ENCODE assay signal across 19 mouse cellular contexts in the genomic region with DNA sequence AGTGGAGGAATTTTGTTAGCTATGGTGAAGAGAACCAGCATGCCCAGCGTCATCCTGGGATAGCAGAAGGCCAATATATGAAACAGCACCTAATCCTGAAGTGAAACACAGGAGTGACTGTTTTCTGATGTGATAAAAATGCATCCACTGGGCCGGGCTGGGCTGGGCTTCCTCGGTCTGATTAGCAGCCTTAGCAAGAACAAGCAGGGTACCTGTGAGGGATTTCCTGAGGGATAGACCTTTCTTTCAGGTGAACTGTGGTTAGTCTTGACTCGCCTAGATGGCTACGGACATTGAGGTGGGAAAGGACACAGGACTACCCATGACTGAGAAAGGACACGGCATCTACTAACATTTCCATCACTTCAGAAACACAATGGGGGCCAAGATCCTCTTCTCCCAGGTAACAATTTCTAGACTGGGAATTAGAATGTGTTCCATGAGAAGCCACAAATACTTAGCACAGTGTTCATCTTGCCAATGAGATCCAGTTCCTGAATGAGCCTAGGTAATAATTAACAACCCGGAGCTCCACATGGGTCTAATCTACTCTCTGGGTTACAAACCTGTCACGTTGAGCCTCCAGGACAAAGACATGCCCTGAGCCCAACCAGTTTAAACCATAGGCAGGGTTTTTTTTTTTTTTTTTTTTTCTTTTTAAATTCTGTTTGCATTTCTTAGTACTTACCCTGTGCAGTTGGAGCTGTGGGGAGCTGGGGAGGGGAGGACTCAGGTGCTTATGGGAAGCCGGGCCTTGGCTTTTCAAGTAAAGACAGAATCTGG. TPM values are rescaled to one million over a fixed set of nuclear protein-coding genes. Genes with fewer than 3 reads are reported as not detected.
DNase-seq lines count a peak whose midpoint lies in the region; ATAC-seq and TF ChIP-seq lines count a peak whose summit lies in the region.
"Had no signal": no experiment of that assay in that cellular context is flagged by ENCODE, and none has a peak within 500 bp of the region (broad histone marks: within the 10 kb centered on the region; RNA-seq: fewer than 3 reads in every experiment).

No protein-coding gene starts in this region.

- no peaks in the 10 kb centered on the region for H3K9me3 ChIP-seq in lung, embryonic 14.5 days (ENCODE audit: low read depth, low read length)
- H3K9me3 ChIP-seq in stomach, embryonic 14.5 days (ENCODE audit: control insufficient read depth, low read depth, low read length): no peaks in the 10 kb centered on the region

- H3K4me1 ChIP-seq in lung, embryonic 14.5 days (ENCODE audit: insufficient read depth): peaks cover 7% of the 10 kb centered on the region; the same call in 1 of the 2 replicates
- H3K4me1 ChIP-seq in lung, adult 2 months (ENCODE audit: control insufficient read depth, insufficient read depth, low read length): no peaks in the 10 kb centered on the region
- H3K4me1 ChIP-seq in stomach, embryonic 14.5 days (ENCODE audit: control insufficient read depth, insufficient read depth, low read length): peaks cover 20% of the 10 kb centered on the region; the same call in 1 of the 2 replicates

- no peak overlapping the region for H3K4me3 ChIP-seq in lung, embryonic 14.5 days (ENCODE audit: low read depth, low read length)
- no peak overlapping the region for H3K4me3 ChIP-seq in lung, adult 2 months (replicated peaks; ENCODE audit: extremely low read depth, low read depth, low read length)
- H3K4me3 ChIP-seq in stomach, embryonic 14.5 days (ENCODE audit: low read depth, low read length): no peak overlapping the region
- H3K4me3 ChIP-seq: layer of hippocampus, adult 2 months had no signal

- peak; percentile 87 for ATAC-seq in lung, embryonic 14.5 days (ENCODE audit: insufficient read depth)
- peak; percentile 92 for ATAC-seq in stomach, embryonic 14.5 days (ENCODE audit: insufficient number of reproducible peaks, insufficient read depth, low FRiP score, low read depth)
- ATAC-seq: CD4-positive, CD25-positive, alpha-beta regulatory T cell, adult 4 months had no signal

- H3K27ac ChIP-seq in lung, embryonic 14.5 days (ENCODE audit: low read depth): peak overlapping the region; percentile 86
- H3K27ac ChIP-seq in stomach, embryonic 14.5 days (ENCODE audit: low read length): peak overlapping the region; percentile 86
- H3K27ac ChIP-seq: layer of hippocampus, adult 2 months had no signal

- no peak for TF ChIP-seq CTCF in lung, embryonic 14.5 days (IDR thresholded peaks at IDR 0.05; ENCODE audit: low read depth)
- TF ChIP-seq CTCF in lung, adult 2 months (IDR thresholded peaks at IDR 0.05; ENCODE audit: insufficient read depth, low read length): no peak

- WGBS in lung, embryonic 14.5 days: 51% methylated on average over 9 of the region's 9 CpGs
- 74% methylated on average over 9 of the region's 9 CpGs for WGBS in lung, adult 2 months
- WGBS in stomach, embryonic 14.5 days: 59% methylated on average over 9 of the region's 9 CpGs

- DNase-seq in lung, embryonic 14.5 days: peak; percentile 73
- DNase-seq in lung, adult 2 months: no peak
- DNase-seq in kidney, adult 18-20 months: peak; percentile 61
- peak; percentile 84 for DNase-seq in kidney, postnatal 14 days
- DNase-seq in adrenal gland, adult 2 months: no peak
- no peak for DNase-seq in cerebellum, adult 9-11 months
- DNase-seq in gastrocnemius, adult 8-10 months (ENCODE audit: low spot score in 2 of 2): no peak
- DNase-seq: cerebellum, adult 2 months; embryo, embryonic 11 days had no signal

- no peak overlapping the region for H3K9ac ChIP-seq in lung, embryonic 14.5 days
- H3K9ac ChIP-seq in stomach, embryonic 14.5 days (replicated peaks; ENCODE audit: low read depth, low read length): no peak overlapping the region

- H3K4me2 ChIP-seq in lung, embryonic 14.5 days: no peak overlapping the region
- no peak overlapping the region for H3K4me2 ChIP-seq in stomach, embryonic 14.5 days (replicated peaks; ENCODE audit: low read depth, low read length)

- no peaks in the 10 kb centered on the region for H3K27me3 ChIP-seq in lung, embryonic 14.5 days (ENCODE audit: insufficient read depth, low read length)
- H3K27me3 ChIP-seq in stomach, embryonic 14.5 days (ENCODE audit: control insufficient read depth, insufficient read depth, low read length): no peaks in the 10 kb centered on the region

- TF ChIP-seq POLR2A in lung, adult 2 months (IDR thresholded peaks at IDR 0.05; ENCODE audit: borderline replicate concordance, extremely low read depth, low read depth, low read length): no peak

- H3K36me3 ChIP-seq in lung, embryonic 14.5 days (ENCODE audit: insufficient read depth): no peaks in the 10 kb centered on the region
- no peaks in the 10 kb centered on the region for H3K36me3 ChIP-seq in stomach, embryonic 14.5 days (ENCODE audit: control insufficient read depth, insufficient read depth, low read length)

RNA-seq across cellular contexts. Expression of gene Lamb1, which starts 8.7 kb away (rescaled TPM):
- polyA plus RNA-seq in lung, embryonic 14.5 days (2014; fragmentation: Nextera tagmentation; extraction: Ambion mirVana): 118 and 123 TPM in 2 replicates
- polyA plus RNA-seq in lung, adult 2 months (2012; rRNA removed): 48.4 and 53.4 TPM in 2 replicates
- polyA plus RNA-seq in stomach, embryonic 14.5 days (2014; fragmentation: Nextera tagmentation; extraction: Ambion mirVana): 98.2 TPM in 2 replicates
- 100 to 1,000 TPM; 129 to 147 TPM for total RNA-seq in adrenal gland, adult 2 months (2021)
- polyA plus RNA-seq in adrenal gland, adult 2 months (2012; rRNA removed): 33.2 and 35.8 TPM in 2 replicates
- 10 to 100 TPM in 1 of 4 experiments, 1 to 10 TPM in 3; 6.6 to 10.9 (median 9.1) TPM for total RNA-seq in gastrocnemius, adult 8-10 months (2022)
- polyA plus RNA-seq: CD4-positive, CD25-positive, alpha-beta regulatory T cell, adult 4 months had no signal

RNA-seq across cellular contexts. Expression of gene Gm6993, which starts 15.7 kb away (rescaled TPM):
- not detected in 2 replicates for polyA plus RNA-seq in lung, embryonic 14.5 days (2014; fragmentation: Nextera tagmentation; extraction: Ambion mirVana)
- polyA plus RNA-seq in lung, adult 2 months (2012; rRNA removed): not detected in 2 replicates
- polyA plus RNA-seq in stomach, embryonic 14.5 days (2014; fragmentation: Nextera tagmentation; extraction: Ambion mirVana): not detected in 2 replicates
- total RNA-seq in adrenal gland, adult 2 months (2021): not detected
- polyA plus RNA-seq in adrenal gland, adult 2 months (2012; rRNA removed): not detected in 2 replicates
- total RNA-seq in gastrocnemius, adult 8-10 months (2022): not detected
- total RNA-seq: heart, adult 8-10 months; layer of hippocampus, adult 2 months; left cerebral cortex, postnatal 10 days; megakaryocyte, adult 5-6 weeks; monocyte, adult 5-6 weeks had no signal
- polyA plus RNA-seq: brain, embryonic 14.5 days; CD4-positive, CD25-positive, alpha-beta regulatory T cell, adult 4 months; cerebellum, adult 2 months; hindbrain, embryonic 11.5 days; testis, adult 2 months had no signal

Comparison
In these comparisons a context has a peak if more than half of its experiments do, and no peak if none do; other contexts are left out.
1. DNase-seq: peak in lung, embryonic 14.5 days (single experiment), kidney, adult 18-20 months (single experiment) and kidney, postnatal 14 days (single experiment); none in lung, adult 2 months (single experiment), adrenal gland, adult 2 months (single experiment), cerebellum, adult 9-11 months (single experiment) and gastrocnemius, adult 8-10 months (0 of 2).